Mouse (Mus musculus) cerebellum, adult 18-20 months (tissue): ENCODE measurements around the gene Ncam1.

ENCODE experiments used
- DNase-seq, 2 experiments: peaks; one replicate each; pipeline ENCODE4 v3.0.0; 2021

The Ncam1 gene

DNA sequence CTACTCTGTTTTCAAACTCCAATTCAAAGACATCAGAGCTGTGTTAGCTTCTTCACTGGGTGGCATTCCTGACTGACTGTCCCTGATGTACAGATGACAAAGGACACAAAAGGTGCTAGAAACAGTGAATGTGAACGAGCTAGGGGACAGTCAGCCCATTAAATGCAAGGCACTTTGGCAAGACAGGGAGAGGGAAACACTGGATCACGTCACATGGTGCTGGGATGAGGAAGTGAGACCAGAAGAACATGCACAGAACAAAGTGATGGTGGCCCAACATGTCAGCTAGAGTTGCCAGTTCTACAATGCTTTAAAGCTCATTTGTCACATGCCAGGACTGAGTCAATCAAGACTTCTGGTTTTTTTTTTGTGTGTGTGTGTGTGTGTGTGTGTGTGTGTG, 247.4 kb downstream of the Ncam1 start:
- DNase-seq = no peak

DNA sequence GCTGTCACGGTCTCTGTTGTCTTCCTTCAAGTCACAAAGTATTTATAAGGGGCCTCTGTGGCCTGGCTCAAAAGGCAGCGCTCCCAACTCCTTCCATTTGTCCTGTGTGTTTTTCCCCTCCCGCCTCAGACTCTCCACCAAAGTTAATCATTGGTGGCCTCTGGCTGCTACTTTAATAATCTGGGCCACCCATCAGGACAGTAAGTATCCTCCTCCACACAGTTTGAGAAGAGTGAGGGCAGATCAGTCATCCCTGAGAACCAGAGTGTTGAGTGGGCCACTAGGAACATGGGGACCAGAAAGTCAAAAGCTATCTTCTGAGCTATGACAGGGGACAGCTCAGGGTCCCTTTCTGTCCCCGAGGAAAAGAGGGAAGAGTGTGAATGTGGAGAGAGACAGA, 256.1 kb downstream of the Ncam1 start:
- no peak for DNase-seq

DNA sequence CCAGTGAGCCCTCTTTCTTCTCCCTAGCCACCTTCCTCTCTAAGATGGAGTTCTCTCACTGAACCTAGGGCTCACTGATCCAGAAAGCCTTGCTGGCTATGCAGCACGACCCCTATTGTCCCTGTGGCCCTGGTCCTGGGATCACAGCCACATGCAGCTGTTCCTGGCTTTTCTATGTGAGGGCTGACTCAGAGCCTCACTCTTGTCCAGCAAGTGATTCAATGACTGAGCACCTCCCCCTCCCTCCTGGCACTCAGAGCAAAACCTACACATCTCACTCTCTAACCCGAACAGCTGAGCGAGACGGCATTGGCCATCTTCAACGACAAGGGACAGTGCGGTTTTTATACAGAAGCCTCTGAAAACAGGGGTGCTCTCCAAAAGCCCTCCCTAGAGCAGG, 260.9 kb downstream of the Ncam1 start:
- peak in 1 of 2 experiments; percentile 14 for DNase-seq

GRCm38 (mm10) chr9:49536593-49536992, 262.1 kb downstream of the Ncam1 start:
- DNase-seq = no peak

- no peak for DNase-seq
Observed at GRCm38 (mm10) chr9:49534958-49535357, 263.8 kb downstream of the Ncam1 start.

DNA sequence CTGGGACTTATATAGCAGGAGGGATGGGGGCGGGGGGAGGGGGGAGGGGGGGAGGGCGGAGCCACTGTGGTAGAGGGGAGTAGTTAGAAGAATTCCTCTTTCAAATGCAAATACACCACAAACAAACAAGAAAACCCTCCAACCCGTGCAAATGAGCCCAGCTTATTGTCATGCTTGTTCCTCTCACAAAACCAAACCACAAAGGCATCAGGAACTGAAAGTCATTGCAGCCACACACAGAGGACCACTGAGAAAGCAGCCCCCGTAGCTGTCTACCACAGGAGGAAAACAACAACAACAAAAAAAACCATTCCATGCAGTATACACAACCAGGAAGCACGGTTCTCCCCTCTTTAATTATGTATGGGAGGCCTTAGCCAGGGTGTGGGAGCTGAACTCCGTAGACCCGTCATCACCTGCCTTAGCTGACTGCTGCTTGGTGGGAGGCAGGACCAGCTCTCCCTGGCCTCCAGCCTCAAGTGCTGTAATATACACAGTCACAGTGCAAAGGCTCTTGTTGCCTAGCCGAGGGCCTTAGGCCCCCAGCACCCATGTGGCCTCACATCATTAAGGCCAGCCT, 264.7 kb downstream of the Ncam1 start:
- DNase-seq = no peak

DNA sequence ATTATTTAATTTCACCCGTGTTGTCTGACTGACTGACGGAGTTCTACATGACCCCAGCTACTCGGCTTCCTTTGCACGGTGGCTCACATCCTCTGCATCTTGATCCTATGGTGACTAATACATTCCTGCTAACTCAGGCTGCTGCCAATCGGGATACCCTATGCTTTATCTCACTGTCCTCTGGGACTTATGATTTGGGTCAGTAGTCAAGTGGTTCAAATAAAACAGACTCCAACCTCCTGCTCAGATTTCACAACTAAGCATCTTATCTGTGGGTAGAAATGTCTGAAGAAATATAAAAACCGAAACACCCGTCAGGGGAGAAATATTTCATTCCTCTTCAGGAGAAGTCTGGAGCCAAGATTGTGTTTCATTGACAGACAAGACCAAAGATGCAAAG, 265.3 kb downstream of the Ncam1 start:
- no peak for DNase-seq

- DNase-seq = no peak
Observed at GRCm38 (mm10) chr9:49531833-49532232, 266.9 kb downstream of the Ncam1 start.

- DNase-seq = no peak
Observed at GRCm38 (mm10) chr9:49531257-49531656, 267.5 kb downstream of the Ncam1 start.

GRCm38 (mm10) chr9:49530739-49531138, 268.0 kb downstream of the Ncam1 start:
- no peak for DNase-seq

DNA sequence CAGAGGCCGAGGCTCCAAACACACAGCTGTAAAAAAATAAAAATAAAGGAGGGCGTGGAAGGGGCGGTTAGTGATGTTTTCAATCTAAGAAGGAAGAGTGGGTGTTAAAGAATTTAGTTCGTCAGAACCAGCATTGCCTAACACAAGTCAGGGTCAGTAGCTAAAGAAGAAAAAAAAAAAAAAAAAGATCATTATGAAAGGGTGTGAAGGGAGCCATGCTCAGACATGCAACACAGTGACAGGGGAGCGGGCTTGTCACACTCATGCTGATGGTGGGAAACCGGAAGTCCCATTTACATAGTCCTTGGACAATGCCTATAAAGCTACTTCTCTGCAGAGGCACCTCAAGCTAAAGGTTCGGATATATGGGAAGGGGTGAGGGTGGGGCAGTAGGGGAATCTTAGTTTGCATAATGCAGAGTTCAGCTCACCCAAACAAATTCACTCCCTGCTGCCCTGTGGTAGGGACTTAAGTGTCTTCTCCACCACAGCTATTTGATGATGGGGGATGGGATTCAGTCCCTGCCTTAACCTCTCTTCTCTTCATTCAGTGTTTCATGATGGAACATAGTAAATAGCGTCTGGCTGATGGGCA, 269.3 kb downstream of the Ncam1 start:
- DNase-seq = no peak

GRCm38 (mm10) chr9:49528943-49529342, 269.8 kb downstream of the Ncam1 start:
- DNase-seq = peak; percentile 45 to 63

- no peak for DNase-seq
Observed at GRCm38 (mm10) chr9:49528026-49528425, 270.7 kb downstream of the Ncam1 start.

- DNase-seq = no peak
Observed at GRCm38 (mm10) chr9:49527340-49527739, 271.4 kb downstream of the Ncam1 start.

- no peak for DNase-seq
Observed at GRCm38 (mm10) chr9:49524721-49525120, 274.0 kb downstream of the Ncam1 start.

GRCm38 (mm10) chr9:49523881-49524280, 274.8 kb downstream of the Ncam1 start:
- no peak for DNase-seq

- no peak for DNase-seq
Observed at GRCm38 (mm10) chr9:49514306-49514705, 284.4 kb downstream of the Ncam1 start.

GRCm38 (mm10) chr9:49510666-49511065, 288.1 kb downstream of the Ncam1 start:
- DNase-seq = no peak

GRCm38 (mm10) chr9:49509628-49510027, 289.1 kb downstream of the Ncam1 start:
- no peak for DNase-seq

- no peak for DNase-seq
Observed at GRCm38 (mm10) chr9:49509094-49509493, 289.6 kb downstream of the Ncam1 start.

DNA sequence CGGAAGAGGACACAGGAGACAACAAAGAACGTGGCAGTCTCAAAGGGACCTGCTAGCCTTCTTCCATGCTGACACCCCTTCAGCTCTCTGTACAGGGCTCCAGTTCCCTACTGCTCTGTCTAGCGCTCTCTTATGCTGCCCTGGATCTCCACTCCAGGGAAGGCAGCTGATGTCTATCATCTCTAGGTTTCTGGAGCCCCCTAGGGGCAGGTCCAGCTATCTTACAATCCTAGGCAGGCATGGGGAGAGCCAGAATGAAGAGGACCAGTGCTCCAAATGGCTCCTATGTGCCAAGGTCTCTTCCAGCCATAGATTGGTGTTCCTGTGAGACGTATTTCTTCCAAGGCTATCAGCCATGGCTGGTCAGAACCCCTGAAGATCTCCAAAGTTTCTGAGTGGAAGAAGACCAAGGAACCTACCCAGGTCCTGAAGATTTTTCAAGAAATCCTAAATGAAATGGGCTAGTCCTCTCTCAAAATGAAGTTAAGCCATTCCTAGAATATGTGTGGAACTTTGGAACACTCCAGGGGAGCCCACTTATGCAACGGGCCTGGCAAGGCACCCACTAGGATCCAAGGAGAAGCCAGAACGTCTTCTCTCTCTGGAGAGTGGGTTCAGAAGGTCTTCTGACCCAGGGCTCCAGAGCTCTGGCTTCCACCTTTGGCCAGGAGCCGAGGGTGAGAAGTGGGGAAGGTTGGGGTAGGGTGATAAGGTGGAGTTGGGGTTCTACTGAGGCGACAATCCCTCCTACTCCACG, 290.7 kb downstream of the Ncam1 start:
- DNase-seq = no peak

DNA sequence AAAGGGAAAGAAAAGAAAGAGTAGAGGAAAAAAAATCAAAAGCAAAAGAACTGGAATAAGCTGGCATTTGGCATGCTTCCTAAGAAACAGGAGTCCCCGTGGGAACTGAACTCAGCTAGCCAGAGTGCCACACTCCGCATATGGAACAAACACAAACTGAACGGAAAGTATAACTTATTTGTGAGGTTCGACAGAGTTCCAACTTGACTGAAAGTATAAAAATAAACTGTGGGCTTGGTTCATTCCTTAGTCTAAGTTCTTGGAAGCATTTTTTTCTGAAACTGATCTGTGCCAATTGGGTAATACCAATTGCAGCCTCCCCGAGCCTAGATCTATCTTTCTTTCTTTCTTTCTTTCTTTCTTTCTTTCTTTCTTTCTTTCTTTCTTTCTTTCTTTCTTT, 294.1 kb downstream of the Ncam1 start:
- no peak for DNase-seq

DNA sequence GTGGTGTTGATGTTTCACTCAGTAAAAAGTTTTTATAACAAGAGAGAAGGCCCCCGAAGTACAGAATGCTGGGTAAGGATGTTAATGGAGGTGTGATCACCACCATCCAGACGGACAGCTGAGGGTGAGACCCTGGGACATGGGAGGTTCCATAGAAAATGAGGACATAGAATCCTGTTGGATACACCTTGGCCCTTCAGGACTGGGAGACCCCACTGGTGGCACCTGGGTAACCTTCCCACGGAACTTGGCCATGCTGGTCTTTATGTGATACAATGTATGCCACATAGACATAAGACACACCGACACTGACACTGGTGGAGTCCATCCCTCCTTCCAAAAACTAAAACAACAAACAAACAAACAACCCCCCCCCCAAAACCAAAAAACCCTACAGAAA, 296.5 kb downstream of the Ncam1 start:
- no peak for DNase-seq

DNA sequence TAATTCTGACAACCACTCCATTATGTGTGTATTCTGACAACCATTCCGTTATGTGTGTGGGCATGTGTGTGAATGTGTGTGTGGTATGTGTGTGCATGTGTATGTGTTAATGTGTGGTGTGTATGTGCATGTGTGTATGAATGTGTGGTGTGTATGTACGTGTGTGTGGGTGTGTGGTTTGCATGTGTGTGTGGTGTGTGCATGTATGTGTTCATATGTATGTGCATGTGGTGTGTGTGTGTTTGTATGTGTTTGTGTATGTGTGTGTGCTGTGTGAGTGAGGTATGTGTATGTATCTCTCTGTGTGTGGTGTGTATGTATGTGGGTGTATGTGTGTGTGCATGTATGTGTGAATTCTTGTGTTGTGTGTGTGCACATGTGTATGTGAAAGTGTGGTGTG, 298.8 kb downstream of the Ncam1 start:
- no peak for DNase-seq
